Mouse (Mus musculus) spleen, postnatal 10 days (tissue): ENCODE data around the gene Olfr1355.
"Not testable (repeated sequence)": the region's sequence is repeated elsewhere in the genome, so short reads cannot be mapped to it uniquely, and the experiment has no call there.

Experiments used
- DNase-seq, 2 experiments: peaks; one replicate each; pipeline ENCODE4 v3.0.0; 2021 to 2022; ENCODE audit warnings: low spot score in 2 of 2

The Olfr1355 gene

GRCm38 (mm10) chr10:78875240-78875639 lies at the start of gene Olfr1355:
Olfr1355 (plus strand) TSS chr10:78875540.
- no peak for DNase-seq

GRCm38 (mm10) chr10:78840456-78840855 lies 34.9 kb upstream of the Olfr1355 start:
- not testable (repeated sequence) for DNase-seq

GRCm38 (mm10) chr10:78852066-78852465 lies 23.3 kb upstream of the Olfr1355 start, which contains the start of gene Olfr1356:
Olfr1356 (minus strand) TSS chr10:78852166.
- DNase-seq, result no peak

- DNase-seq, result not testable (repeated sequence)
These were observed 37.5 kb downstream of the Olfr1355 start, which contains the start of gene Olfr1354 for GRCm38 (mm10) chr10:78912871-78913270. Olfr1354 (plus strand) TSS chr10:78913171.
